Mouse (Mus musculus) brain, adult 2 months (tissue): Measurements from ENCODE around the gene Pkp3.

ENCODE experiments used
- DNase-seq: peaks from one replicate; pipeline ENCODE4 v3.0.0; 2011; ENCODE audit warnings: low read depth, low spot score

Pkp3 gene

DNA sequence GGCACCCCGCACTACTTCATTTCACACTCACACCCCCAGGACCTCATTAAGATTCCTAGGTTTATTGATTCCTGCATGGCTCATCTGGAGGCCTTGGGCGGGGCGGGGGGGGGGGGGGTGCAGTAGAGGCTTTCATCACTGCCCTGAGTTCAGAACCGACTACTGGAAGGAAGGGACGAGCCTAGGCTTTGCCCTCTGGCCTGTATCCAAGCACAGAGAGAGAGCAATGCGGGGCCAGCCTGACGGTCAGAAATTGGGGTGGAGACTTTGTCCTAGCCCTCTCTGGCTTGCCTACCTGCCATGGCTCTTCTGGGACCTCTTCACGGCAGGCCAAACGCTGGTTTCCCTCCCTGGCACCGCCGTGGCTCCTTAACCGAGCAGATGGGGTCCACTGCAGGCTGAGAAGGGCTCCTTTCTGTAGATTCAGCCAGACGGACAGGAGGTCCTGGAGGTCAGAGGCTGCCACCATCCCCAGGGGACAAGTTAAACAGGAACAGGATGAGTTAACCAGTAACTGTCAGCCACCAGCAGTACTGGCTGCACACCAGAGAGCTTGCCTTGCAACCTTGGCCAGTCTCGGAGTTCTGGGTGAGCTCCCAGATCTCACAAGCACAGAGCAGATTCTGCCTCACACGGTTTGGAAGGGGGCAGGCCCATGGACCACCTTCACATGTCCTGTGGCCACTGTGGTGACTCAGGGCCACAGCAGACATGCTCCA is 16.6 kb downstream of the Pkp3 start:
- DNase-seq: no peak

DNA sequence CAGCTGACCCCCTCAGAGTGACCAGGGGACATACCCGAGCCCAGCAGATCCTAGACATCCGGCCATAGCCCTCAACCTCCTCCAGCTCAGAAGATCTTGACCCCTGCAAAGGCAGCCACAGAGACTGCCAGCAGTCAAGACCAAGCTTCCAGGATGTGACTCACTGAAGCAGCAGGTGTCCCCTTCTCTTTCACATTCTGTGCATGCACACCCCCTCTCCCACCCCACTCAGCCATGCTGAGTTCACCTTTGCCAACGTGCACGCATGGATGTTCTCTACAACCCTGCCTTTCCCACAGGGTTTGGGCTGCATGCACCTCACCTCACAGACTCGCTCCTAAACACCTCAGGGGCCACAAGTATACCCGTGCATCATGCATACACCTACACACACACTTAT is 18.0 kb downstream of the Pkp3 start:
- DNase-seq: peak; percentile 29

DNA sequence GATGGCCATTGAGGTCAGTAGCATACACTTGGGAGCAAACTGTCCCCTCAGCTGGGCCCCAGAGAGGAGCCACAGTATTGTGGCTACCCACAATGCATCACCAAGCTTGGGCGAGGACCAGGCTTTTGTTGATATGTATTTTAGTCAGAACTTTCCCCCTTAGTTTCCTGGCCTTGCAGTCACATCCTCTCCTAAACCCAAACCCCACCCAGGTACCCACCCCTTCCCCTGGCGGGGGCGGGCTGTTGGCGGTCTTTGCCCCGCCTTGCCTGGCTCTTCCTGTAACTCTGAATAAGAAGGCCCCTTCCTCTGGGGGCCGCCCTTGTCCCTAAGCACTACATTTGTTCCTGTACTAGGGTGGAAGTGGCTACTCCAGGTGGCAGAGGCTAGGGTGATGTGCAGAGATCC is 18.6 kb downstream of the Pkp3 start:
- DNase-seq: no peak

GRCm38 (mm10) chr7:141097177-141097576 is 19.2 kb downstream of the Pkp3 start:
- no peak for DNase-seq

DNA sequence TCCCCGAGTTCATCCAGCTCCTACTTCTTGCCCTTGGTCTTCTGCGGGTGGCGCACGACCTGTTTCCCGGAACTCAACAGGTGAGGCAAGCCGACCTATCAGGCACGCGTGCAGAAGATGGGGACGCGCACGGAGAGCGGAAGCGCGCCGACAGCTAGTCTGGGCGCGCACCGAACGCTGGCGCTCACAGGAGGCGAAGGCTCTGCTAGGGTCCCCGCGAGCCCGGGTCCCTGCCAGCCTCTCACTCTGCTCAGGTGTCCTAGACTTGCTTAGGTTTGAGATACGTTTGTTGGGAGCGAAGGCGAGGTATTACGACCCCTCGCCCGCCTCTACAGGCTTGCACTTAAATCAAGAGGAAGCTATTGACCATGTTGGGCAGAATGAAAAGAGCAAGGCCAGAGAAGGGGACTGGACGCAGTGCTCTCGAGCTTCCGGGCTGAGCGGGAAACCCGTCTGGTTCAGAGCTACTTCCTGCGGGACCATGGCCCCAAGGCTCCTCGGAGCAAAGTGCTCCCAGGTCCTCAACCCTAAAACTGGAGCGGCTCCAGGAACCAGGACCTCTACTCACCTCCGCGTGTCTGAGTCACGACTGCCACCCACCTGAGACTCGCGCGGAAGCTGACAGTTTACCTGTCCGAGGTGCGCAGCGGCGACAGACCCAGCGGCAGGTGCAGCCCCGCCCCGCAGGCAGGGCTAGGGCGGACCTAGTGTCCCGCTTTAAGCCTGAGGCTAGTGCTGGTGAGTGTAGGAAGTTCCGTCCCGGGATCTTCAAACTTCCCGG is 22.1 kb downstream of the Pkp3 start, which contains the start of gene Sigirr:
Sigirr (minus strand) TSS at position 662 of the 781 bp plus-strand sequence.
- peak; percentile 68 for DNase-seq

DNA sequence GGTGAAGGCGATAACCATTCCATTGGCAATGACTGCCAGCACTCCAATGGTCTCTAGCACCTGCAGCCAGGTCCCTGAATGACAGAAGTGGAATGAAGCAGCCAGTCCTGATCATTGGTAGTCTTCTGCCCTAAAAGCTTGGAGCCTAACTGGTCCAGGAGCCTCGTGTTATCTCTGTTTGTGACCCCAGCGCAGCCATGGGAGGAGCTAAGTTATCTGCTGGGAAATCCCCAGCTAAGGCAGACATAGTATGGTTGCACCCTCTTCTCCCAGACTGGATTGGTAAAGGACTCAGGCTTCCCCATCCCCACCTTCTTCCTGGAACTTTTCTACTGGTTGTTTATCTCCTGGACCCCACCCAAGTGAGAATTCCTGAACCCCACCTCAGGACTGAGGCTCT is 25.1 kb downstream of the Pkp3 start:
- DNase-seq: no peak

- no peak for DNase-seq
Measured at GRCm38 (mm10) chr7:141115874-141116273, 37.9 kb downstream of the Pkp3 start.

GRCm38 (mm10) chr7:141117636-141118035 is 39.6 kb downstream of the Pkp3 start, which contains the start of gene Ano9:
Ano9 (minus strand) TSS chr7:141117806.
- DNase-seq: no peak

- peak; percentile 22 for DNase-seq
Measured at GRCm38 (mm10) chr7:141119487-141119886, 41.5 kb downstream of the Pkp3 start.

- DNase-seq: no peak
Measured at GRCm38 (mm10) chr7:141120605-141121004, 42.6 kb downstream of the Pkp3 start.

- no peak for DNase-seq
Measured at GRCm38 (mm10) chr7:141121051-141121531, 43.1 kb downstream of the Pkp3 start.

GRCm38 (mm10) chr7:141122245-141122644 is 44.2 kb downstream of the Pkp3 start, which contains the start of gene Ptdss2:
Ptdss2 (plus strand) TSS chr7:141122382.
- DNase-seq: no peak

GRCm38 (mm10) chr7:141122689-141123516 is 44.9 kb downstream of the Pkp3 start:
- peak; percentile 98 for DNase-seq

GRCm38 (mm10) chr7:141123517-141123856 is 45.5 kb downstream of the Pkp3 start:
- no peak for DNase-seq

GRCm38 (mm10) chr7:141131024-141131820 is 53.2 kb downstream of the Pkp3 start:
- DNase-seq: peak; percentile 95

- DNase-seq: no peak
Measured at GRCm38 (mm10) chr7:141131904-141132755, 54.1 kb downstream of the Pkp3 start.
